In genomic region chr4:131262909-131263308, GRCm38 (mm10) we compare ENCODE assay signal across 28 mouse cellular contexts.
DNase-seq lines count a peak whose midpoint lies in the region; ATAC-seq and TF ChIP-seq lines count a peak whose summit lies in the region.
"Had no signal": no experiment of that assay in that cellular context is flagged by ENCODE, and none has a peak within 500 bp of the region (broad histone marks: within the 10 kb centered on the region; RNA-seq: fewer than 3 reads in every experiment).

No protein-coding gene starts in this region.

- no peaks in the 10 kb centered on the region for H3K36me3 ChIP-seq in midbrain, embryonic 14.5 days (ENCODE audit: control insufficient read depth, insufficient read depth, low read length)
- no peaks in the 10 kb centered on the region for H3K36me3 ChIP-seq in midbrain, embryonic 11.5 days (ENCODE audit: control insufficient read depth, insufficient read depth, low read length)
- H3K36me3 ChIP-seq: heart, embryonic 13.5 days; liver, embryonic 12.5 days; neural tube, embryonic 13.5 days had no signal

- no peak overlapping the region for H3K27ac ChIP-seq in midbrain, embryonic 14.5 days (replicated peaks; ENCODE audit: low read depth, low read length)
- H3K27ac ChIP-seq in midbrain, embryonic 11.5 days (ENCODE audit: low read depth, low read length), result no peak overlapping the region
- H3K27ac ChIP-seq: heart, embryonic 13.5 days; kidney, postnatal 0 days; liver, embryonic 12.5 days; neural tube, embryonic 13.5 days had no signal

- no peaks in the 10 kb centered on the region for H3K4me1 ChIP-seq in midbrain, embryonic 14.5 days (ENCODE audit: control insufficient read depth, insufficient read depth, low read length)
- H3K4me1 ChIP-seq in midbrain, embryonic 11.5 days (ENCODE audit: control insufficient read depth, insufficient read depth, low read length), result no peaks in the 10 kb centered on the region
- H3K4me1 ChIP-seq: liver, embryonic 12.5 days had no signal

- H3K9ac ChIP-seq in midbrain, embryonic 14.5 days (replicated peaks; ENCODE audit: low read length), result no peak overlapping the region
- no peak overlapping the region for H3K9ac ChIP-seq in midbrain, embryonic 11.5 days (ENCODE audit: low read length)
- H3K9ac ChIP-seq: heart, embryonic 13.5 days; liver, embryonic 12.5 days; liver, postnatal 0 days; neural tube, embryonic 13.5 days had no signal

- 66% methylated on average over 6 of the region's 6 CpGs for WGBS in midbrain, embryonic 14.5 days
- WGBS in midbrain, embryonic 11.5 days, result 76% methylated on average over 6 of the region's 6 CpGs

- DNase-seq in frontal cortex, postnatal 14 days (ENCODE audit: low spot score in 2 of 2), result no peak
- peak; percentile 35 to 66 for DNase-seq in left cerebral cortex, postnatal 14 days (ENCODE audit: low spot score in 2 of 2)
- no peak for DNase-seq in left cerebral cortex, postnatal 4 days
- peak; percentile 60 for DNase-seq in midbrain, embryonic 14.5 days
- DNase-seq in midbrain, embryonic 11.5 days (ENCODE audit: low spot score, missing footprints), result no peak
- peak; percentile 48 for DNase-seq in brain, embryonic 14.5 days (ENCODE audit: low read depth)
- no peak for DNase-seq in ovary, adult 18-20 months (ENCODE audit: low spot score)
- DNase-seq: adrenal gland, adult 2 months; adrenal gland, postnatal 36 days; B cell, adult 2 months; cerebellum, adult 9-10 months; cerebellum, postnatal 36 days; gastrocnemius, postnatal 10 days; heart, postnatal 10 days; kidney, adult 8-10 months; kidney, postnatal 4 days; liver, postnatal 0 days; lung, postnatal 4 days; right cerebral cortex, postnatal 25 days; thymus, postnatal 14 days had no signal

- no peak overlapping the region for H3K4me3 ChIP-seq in midbrain, embryonic 14.5 days (replicated peaks; ENCODE audit: low read depth, low read length)
- no peak overlapping the region for H3K4me3 ChIP-seq in midbrain, embryonic 11.5 days (ENCODE audit: low read depth, low read length)
- H3K4me3 ChIP-seq: heart, embryonic 13.5 days; liver, embryonic 12.5 days; megakaryocyte, embryonic 14.5 days; neural tube, embryonic 13.5 days had no signal

- H3K9me3 ChIP-seq in midbrain, embryonic 14.5 days (ENCODE audit: control insufficient read depth, low read length), result no peaks in the 10 kb centered on the region
- no peaks in the 10 kb centered on the region for H3K9me3 ChIP-seq in midbrain, embryonic 11.5 days (ENCODE audit: control insufficient read depth, low read length)
- H3K9me3 ChIP-seq: heart, embryonic 13.5 days; liver, embryonic 12.5 days; megakaryocyte, embryonic 14.5 days; neural tube, embryonic 13.5 days had no signal

- H3K27me3 ChIP-seq in midbrain, embryonic 14.5 days (ENCODE audit: control insufficient read depth, insufficient read depth, low read length), result no peaks in the 10 kb centered on the region; the same call in 1 of the 2 replicates
- H3K27me3 ChIP-seq in midbrain, embryonic 11.5 days (ENCODE audit: control insufficient read depth, insufficient read depth, low read length), result no peaks in the 10 kb centered on the region

- no peak for TF ChIP-seq POLR2A in brain, embryonic 14.5 days (IDR thresholded peaks at IDR 0.05; ENCODE audit: borderline replicate concordance, extremely low read depth, insufficient read depth, insufficient read length, poor library complexity, severe bottlenecking)

- no peak for TF ChIP-seq CTCF in brain, embryonic 14.5 days (IDR thresholded peaks at IDR 0.05; ENCODE audit: borderline replicate concordance, extremely low read depth, insufficient read depth, insufficient read length)

- ATAC-seq in frontal cortex, adult (ENCODE audit: low TSS enrichment), result peak; percentile 59; the same call in 1 of the 2 replicates
- ATAC-seq in midbrain, embryonic 14.5 days (ENCODE audit: low FRiP score, low TSS enrichment), result no peak
- ATAC-seq in midbrain, embryonic 11.5 days (ENCODE audit: low FRiP score), result no peak
- ATAC-seq: activated CD4-positive, CD25-positive, alpha-beta regulatory T cell, adult 4 months; intestine, embryonic 16.5 days; liver, embryonic 12.5 days; liver, postnatal 0 days had no signal

- intact Hi-C loops in left cerebral cortex, postnatal 14 days (cut with DNase I), result no loop called here
- intact Hi-C loops in left cerebral cortex, postnatal 4 days (cut with DNase I), result no loop called here

- no peak overlapping the region for H3K4me2 ChIP-seq in midbrain, embryonic 14.5 days (ENCODE audit: low read length)
- H3K4me2 ChIP-seq in midbrain, embryonic 11.5 days, result no peak overlapping the region
- H3K4me2 ChIP-seq: heart, embryonic 13.5 days; liver, embryonic 12.5 days; neural tube, embryonic 13.5 days had no signal

Comparison
In these comparisons a context has a peak if more than half of its experiments do, and no peak if none do; other contexts are left out.
1. DNase-seq: peak in left cerebral cortex, postnatal 14 days (2 of 2), midbrain, embryonic 14.5 days (single experiment) and brain, embryonic 14.5 days (single experiment); none in frontal cortex, postnatal 14 days (0 of 2), left cerebral cortex, postnatal 4 days (single experiment), midbrain, embryonic 11.5 days (single experiment) and ovary, adult 18-20 months (single experiment).